Mouse (Mus musculus) embryo, embryonic 9.5 days (tissue): ENCODE results near the gene Hecw2.

Experiments used
- DNase-seq: peaks from one replicate; pipeline ENCODE4 v3.0.0-alpha.2; 2017; ENCODE audit errors: extremely low spot score

Hecw2 gene

DNA sequence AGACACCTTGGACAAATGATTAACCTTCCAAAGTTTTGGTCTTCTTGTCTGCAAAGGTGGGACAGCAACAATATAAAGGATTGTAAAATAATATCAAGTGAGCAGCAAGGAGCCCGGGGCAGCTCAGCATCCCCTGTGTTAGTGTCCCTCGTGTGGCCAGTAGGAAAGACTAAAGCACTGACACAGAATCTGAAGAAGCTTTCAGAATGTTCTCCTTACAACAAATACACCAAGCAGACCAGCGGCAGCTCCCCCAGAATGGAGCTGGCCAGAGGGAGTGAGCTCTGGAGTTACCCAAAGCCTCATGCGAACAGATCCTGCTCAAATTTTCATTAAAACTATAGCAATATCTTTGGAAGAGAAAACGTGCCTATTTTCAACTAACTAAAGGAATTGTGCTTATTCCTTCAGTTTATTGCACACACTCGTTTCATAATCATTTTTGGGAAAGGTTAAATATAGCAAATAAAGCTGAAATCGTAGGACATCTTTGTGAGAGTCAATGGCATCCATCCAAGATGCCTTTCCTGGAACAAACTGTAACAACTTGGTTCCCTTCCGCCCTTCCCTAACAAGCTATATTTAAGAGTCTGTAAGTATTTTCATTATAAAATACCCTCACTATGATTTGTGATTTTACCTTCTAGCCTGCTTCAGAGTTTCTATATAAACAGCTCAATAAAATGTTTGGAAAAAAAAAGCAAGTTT, 208.6 kb downstream of the Hecw2 start:
- DNase-seq: no peak

GRCm38 (mm10) chr1:53978514-53978831, 216.5 kb downstream of the Hecw2 start:
- DNase-seq: no peak

DNA sequence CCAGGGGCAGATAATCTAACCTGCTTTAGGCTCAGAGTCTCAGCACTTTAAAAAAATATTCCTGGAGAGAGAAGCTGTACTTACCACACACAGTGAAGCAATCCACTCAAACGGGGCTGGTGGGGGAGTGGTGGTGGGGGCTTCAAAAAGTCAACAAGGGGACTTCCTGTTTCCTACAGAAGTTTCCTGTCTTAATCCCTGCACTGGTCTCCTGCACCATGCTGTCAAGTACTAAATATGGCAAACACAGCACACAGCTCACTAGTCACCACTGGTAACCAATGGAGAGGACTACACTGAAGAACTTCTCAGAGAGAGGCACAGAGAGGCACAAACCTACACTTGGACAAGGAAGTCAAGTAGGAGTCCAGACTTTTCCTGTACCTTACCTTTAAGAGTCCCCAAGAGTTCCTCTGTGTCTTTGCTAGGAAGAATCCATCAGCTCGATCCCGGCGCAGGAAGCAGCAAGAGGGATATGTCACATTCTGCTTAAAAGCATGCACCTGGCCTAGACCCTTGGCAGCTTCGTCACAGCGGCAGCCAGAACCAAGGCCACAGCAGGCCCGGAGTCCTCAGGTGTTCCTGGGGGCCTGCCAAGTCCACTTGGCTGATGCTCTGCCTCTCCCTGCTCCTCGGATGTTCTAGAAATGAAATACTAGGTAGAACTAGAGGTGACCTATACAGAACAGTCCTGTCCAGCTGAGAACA, 217.0 kb downstream of the Hecw2 start:
- DNase-seq: no peak

- DNase-seq: no peak
Measured at GRCm38 (mm10) chr1:53976721-53977120, 218.2 kb downstream of the Hecw2 start.

DNA sequence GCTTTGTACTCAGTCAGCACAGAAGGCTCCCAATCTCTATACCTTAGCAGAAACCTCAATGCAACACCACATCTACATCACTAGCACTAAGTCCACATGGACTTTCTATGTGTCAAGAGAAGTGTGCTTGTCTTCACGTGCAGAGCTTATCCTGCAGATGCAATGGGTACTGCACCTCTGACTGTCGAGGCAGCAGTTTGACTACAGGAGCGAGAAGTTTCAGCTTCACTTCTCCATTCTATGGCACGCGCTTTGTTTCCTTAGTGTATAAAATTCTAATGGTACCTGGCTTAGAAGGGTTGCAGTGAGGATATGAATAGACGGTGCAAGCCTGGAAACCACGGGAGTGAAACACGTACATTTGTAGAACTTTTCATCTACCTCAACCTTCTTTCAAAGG, 218.9 kb downstream of the Hecw2 start:
- DNase-seq: no peak

GRCm38 (mm10) chr1:53974941-53975340, 220.0 kb downstream of the Hecw2 start:
- DNase-seq: no peak

- no peak for DNase-seq
Measured at GRCm38 (mm10) chr1:53970326-53970977, 224.5 kb downstream of the Hecw2 start.

DNA sequence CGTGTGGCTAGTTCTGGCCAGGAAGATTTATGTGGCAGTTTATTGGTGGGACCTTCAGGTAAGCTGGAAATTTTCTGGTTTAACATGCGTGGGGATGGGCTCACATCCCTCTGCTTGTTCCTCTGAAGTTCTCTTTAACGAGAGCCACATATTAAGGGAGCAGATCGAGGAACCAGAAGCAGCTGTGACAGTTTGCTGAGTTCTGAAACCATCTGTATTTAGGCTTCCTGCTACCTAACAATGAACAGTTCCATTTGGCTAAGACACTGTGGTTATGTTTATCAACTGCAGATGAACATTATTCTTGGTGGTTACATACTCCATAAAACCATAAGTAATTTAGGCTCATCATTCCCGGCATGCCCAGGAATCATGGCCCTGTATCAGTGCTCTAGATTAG, 242.6 kb downstream of the Hecw2 start:
- no peak for DNase-seq

- DNase-seq: no peak
Measured at GRCm38 (mm10) chr1:53945815-53946214, 249.2 kb downstream of the Hecw2 start.

- DNase-seq: no peak
Measured at GRCm38 (mm10) chr1:53942468-53942867, 252.5 kb downstream of the Hecw2 start.

DNA sequence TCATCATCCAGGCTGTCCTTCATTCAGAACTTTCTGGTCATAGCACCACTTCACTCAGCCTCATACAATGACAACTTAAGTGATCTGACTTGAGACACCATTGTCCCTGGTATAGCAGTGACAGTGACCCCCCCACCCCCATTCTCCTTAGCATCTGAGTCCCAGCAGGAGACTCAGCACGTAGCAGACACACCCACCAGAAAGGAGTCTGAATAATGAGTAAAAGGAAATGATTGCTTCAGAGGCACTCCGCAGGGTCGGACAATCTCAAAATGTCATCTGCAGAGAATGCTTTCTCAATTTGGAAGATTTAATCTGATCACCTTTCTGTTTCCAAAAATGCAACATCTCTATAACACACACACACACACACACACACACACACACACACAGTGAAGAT, 253.4 kb downstream of the Hecw2 start:
- no peak for DNase-seq

DNA sequence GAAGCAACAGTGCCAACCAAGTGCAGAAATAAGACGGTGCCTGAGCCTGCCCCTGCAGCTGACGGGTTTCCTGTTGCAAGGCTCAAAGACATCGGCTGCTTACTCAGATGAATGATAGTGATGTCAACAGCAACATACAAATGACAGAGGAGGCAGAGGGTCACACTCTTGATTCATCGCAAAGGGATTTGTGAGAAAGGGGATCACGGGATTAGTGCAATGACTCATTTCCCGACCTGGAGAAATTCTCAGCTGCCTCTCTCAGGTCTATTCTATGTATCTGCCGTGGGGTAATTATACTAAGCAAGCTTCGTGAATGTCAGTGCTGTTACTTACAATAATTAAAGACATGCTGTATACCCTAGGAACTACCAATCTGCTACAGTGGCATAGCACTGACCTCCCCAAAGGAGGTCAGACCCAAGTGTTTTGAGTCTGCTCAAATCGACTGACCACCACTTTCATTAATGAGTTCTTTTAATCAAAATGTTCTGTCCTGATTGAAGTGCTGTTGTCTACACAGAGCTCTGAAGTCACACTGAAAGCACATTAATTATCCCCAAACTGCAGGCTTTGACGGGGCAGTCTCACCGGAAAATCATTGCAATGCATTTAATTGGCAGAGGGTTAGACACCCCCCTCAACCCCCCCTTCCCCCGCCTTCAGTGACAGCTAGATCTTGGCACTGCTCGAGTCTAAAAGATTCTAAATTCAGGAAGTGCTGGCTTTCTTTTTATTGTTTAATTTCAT, 254.5 kb downstream of the Hecw2 start:
- DNase-seq: peak; percentile 20

- no peak for DNase-seq
Measured at GRCm38 (mm10) chr1:53939291-53939690, 255.7 kb downstream of the Hecw2 start.

DNA sequence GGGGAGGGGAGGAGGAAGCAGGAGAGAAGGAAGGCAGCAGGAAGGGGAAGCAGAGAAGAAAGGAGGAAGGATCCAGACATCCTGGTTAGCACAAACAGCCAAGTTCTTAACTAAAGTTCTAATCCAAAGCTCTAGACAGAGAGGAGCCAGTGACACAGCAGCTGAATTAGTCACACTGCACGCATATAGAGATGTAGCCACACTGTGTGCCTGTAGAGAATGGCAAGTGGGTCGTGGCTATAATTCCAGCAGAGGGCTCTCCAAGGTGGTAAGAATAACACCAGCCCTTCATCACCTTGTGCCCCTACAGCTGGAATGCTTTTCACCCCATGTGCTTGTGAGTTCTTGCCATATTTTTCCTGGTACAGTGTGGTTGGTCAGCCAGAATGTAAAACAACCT, 261.7 kb downstream of the Hecw2 start:
- DNase-seq: no peak

DNA sequence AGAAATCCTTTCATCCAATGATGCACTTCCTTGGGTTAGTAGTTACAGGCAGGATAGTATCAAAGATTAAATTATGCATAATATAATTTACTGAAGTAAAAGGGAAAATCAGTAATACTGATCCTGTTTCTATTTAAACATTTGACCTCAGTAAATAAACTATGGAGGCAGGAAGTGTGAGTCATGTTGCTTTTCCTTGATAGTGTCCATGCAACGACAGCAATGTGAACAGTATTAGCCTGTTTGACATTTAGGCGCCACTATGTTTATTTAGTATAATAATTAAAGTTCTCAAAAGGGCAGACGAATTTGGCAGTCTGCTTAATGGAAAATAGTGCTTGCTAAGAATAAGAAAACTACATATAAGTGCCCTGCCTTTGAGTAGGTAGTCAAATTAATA, 263.7 kb downstream of the Hecw2 start:
- no peak for DNase-seq

- peak; percentile 11 for DNase-seq
Measured at GRCm38 (mm10) chr1:53927605-53928004, 267.4 kb downstream of the Hecw2 start.

- DNase-seq: no peak
Measured at GRCm38 (mm10) chr1:53925149-53925901, 269.6 kb downstream of the Hecw2 start.

- no peak for DNase-seq
Measured at GRCm38 (mm10) chr1:53911848-53912247, 283.1 kb downstream of the Hecw2 start.

GRCm38 (mm10) chr1:53910251-53910650, 284.7 kb downstream of the Hecw2 start:
- no peak for DNase-seq

GRCm38 (mm10) chr1:53909118-53909517, 285.9 kb downstream of the Hecw2 start:
- DNase-seq: peak; percentile 39

DNA sequence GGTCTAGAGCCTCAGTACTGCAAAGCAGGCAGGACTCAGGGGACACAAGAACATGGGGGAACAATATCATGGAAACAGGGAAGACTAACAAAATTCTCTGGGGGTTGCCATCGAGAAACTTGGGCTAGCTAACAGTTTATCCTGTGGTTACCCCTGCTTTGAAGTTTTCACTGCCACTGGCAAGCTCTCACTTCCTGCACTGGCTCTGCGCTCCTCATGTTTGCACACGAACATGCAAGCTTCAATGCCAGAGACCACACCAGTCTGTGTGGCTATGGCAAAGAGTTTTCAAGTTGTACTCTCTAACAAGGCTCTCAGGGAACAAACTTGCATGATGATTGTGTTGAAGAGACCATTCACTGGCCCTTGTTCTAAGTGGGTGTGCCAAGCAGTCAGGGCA, 288.8 kb downstream of the Hecw2 start:
- no peak for DNase-seq

DNA sequence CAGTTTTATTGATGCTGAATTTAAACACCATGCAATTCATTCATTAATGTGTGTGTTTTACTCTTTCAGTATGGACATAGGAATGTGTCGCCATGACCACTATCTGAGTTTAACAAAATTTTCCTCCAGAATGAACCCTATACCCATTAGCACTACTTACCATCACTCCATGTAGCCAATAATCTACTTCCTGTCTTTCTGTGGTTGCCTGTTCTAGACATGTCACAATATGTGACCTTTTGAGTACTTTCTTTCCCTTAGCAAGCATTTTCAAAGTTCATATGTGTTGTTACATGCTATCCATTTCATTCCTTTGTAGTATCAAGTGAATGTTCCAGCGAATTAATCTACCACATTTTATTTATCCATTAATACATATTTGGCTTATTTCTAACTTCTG, 294.6 kb downstream of the Hecw2 start:
- DNase-seq: no peak
